Comparison of ENCODE assay signal across 23 mouse cellular contexts in genomic region chr10:39027058-39027457, GRCm38 (mm10).
"Had no signal": no experiment of that assay in that cellular context is flagged by ENCODE, and none has a peak within 500 bp of the region (broad histone marks: within the 10 kb centered on the region; RNA-seq: fewer than 3 reads in every experiment).

No protein-coding gene starts in this region.

- H3K4me1 ChIP-seq: heart, embryonic 12.5 days; intestine, embryonic 15.5 days had no signal

- ATAC-seq: inflammation-experienced regulatory T-cells, adult 6 months; intestine, embryonic 15.5 days; intestine, postnatal 0 days had no signal

- H3K4me3 ChIP-seq: heart, adult 2 months; heart, embryonic 12.5 days; hindbrain, embryonic 13.5 days; hindbrain, embryonic 15.5 days; intestine, embryonic 15.5 days; layer of hippocampus, adult 2 months; left cerebral cortex, adult 2 months; limb, embryonic 10.5 days; limb, embryonic 12.5 days had no signal

- H3K27me3 ChIP-seq: heart, embryonic 12.5 days; hindbrain, embryonic 13.5 days; hindbrain, embryonic 15.5 days; intestine, embryonic 15.5 days; limb, embryonic 12.5 days had no signal

- H3K4me2 ChIP-seq: heart, embryonic 12.5 days; hindbrain, embryonic 13.5 days; hindbrain, embryonic 15.5 days; intestine, embryonic 15.5 days; limb, embryonic 12.5 days; liver, embryonic 11.5 days had no signal

- DNase-seq: forebrain, postnatal 0 days; gastrocnemius, postnatal 14 days; gastrocnemius, postnatal 36 days; heart, adult 2 months; heart, postnatal 10 days; heart, postnatal 4 days; kidney, adult 18-20 months; kidney, adult 8-10 months; kidney, postnatal 10 days; kidney, postnatal 25 days; kidney, postnatal 4 days; liver had no signal

- H3K9ac ChIP-seq: forebrain, postnatal 0 days; heart, embryonic 12.5 days; hindbrain, embryonic 13.5 days; hindbrain, embryonic 15.5 days; intestine, embryonic 15.5 days; limb, embryonic 12.5 days had no signal

- H3K9me3 ChIP-seq: heart, embryonic 12.5 days; hindbrain, embryonic 13.5 days; hindbrain, embryonic 15.5 days; intestine, embryonic 15.5 days; limb, embryonic 10.5 days; limb, embryonic 12.5 days had no signal

- H3K36me3 ChIP-seq: hindbrain, embryonic 13.5 days; hindbrain, embryonic 15.5 days; intestine, embryonic 15.5 days had no signal

- H3K27ac ChIP-seq: heart, adult 2 months; hindbrain, embryonic 13.5 days; hindbrain, embryonic 15.5 days; intestine, embryonic 15.5 days; layer of hippocampus, adult 2 months; left cerebral cortex, adult 2 months; limb, embryonic 10.5 days; limb, embryonic 12.5 days had no signal
